Mouse (Mus musculus) lung, embryonic 15.5 days (tissue): Measurements from ENCODE around the gene Tph1. TPM values are rescaled to one million over a fixed set of nuclear protein-coding genes. Genes with fewer than 3 reads are reported as not detected.
"Not testable (repeated sequence)": the region's sequence is repeated elsewhere in the genome, so short reads cannot be mapped to it uniquely, and the experiment has no call there.

Experiments used
- ATAC-seq: fragments of 200-750 bp; cut with Nextera tagmentation; 2 replicates; pipeline ENCODE4 v1.8.0; 2017; ENCODE audit warnings: moderate number of reproducible peaks, borderline replicate concordance; ENCODE audit not compliant: low FRiP score, low TSS enrichment; ENCODE audit errors: extremely low read depth
- H3K27ac ChIP-seq: fragments of 300-500 bp; sonication (generic); 2 replicates; pipeline ENCODE4 v1.5.1; 2015; ENCODE audit warnings: moderate library complexity, mild to moderate bottlenecking, inconsistent platforms
- H3K27me3 ChIP-seq: fragments of 300-500 bp; sonication (generic); 2 replicates; pipeline ENCODE4 v1.6.1; 2015; ENCODE audit warnings: inconsistent platforms
- H3K36me3 ChIP-seq: fragments of 300-500 bp; sonication (generic); 2 replicates; pipeline ENCODE4 v1.6.1; 2015; ENCODE audit warnings: inconsistent platforms
- H3K4me1 ChIP-seq: fragments of 300-500 bp; sonication (generic); 2 replicates; pipeline ENCODE4 v1.6.1; 2015; ENCODE audit warnings: inconsistent platforms
- H3K4me2 ChIP-seq: fragments of 300-500 bp; sonication (generic); 2 replicates; pipeline ENCODE4 v1.6.1; 2015; ENCODE audit warnings: inconsistent platforms, mild to moderate bottlenecking, moderate library complexity
- H3K4me3 ChIP-seq: fragments of 300-500 bp; sonication (generic); 2 replicates; pipeline ENCODE4 v1.5.1; 2015; ENCODE audit warnings: mild to moderate bottlenecking, inconsistent platforms
- H3K9ac ChIP-seq: fragments of 300-500 bp; sonication (generic); 2 replicates; pipeline ENCODE4 v1.6.1; 2015; ENCODE audit warnings: inconsistent platforms
- H3K9me3 ChIP-seq: fragments of 300-500 bp; sonication (generic); 2 replicates; pipeline ENCODE4 v1.6.1; 2016; ENCODE audit warnings: inconsistent platforms
- WGBS: fragments of 180-500 bp; shearing (Covaris S2); methylation state at CpG from one replicate; pipeline ENCODE4 v1.1.7; 2015; 5-methylcytosine and 5-hydroxymethylcytosine counted together
- polyA plus RNA-seq: library from polyadenylated mRNA; unstranded; fragments of >200 nt; fragmentation: Nextera tagmentation; extraction: Ambion mirVana; gene quantifications from 2 replicates; pipeline ENCODE4 v1.2.1, GENCODE M21; 2015

The Tph1 gene
- polyA plus RNA-seq, 1 experiment from 2014 or later = 0.39 TPM

GRCm38 (mm10) chr7:46680732-46681131 is 8.4 kb upstream of the Tph1 start:
- H3K9me3 ChIP-seq = no peaks in the 10 kb centered on the region
- H3K27me3 ChIP-seq = no peaks in the 10 kb centered on the region
- no peaks in the 10 kb centered on the region for H3K4me1 ChIP-seq
- H3K4me3 ChIP-seq = no peak overlapping the region
- no peak overlapping the region for H3K4me2 ChIP-seq
- no peak overlapping the region for H3K9ac ChIP-seq
- H3K27ac ChIP-seq = no peak overlapping the region
- H3K36me3 ChIP-seq = no peaks in the 10 kb centered on the region
- ATAC-seq = no peak

- 67% methylated on average over 7 of the region's 7 CpGs for WGBS
- not testable (repeated sequence) for ATAC-seq
Observed at GRCm38 (mm10) chr7:46679044-46679443, 6.7 kb upstream of the Tph1 start.

GRCm38 (mm10) chr7:46678417-46678816 is 6.1 kb upstream of the Tph1 start:
- Histone ChIP-seq H3K9ac (no peak overlapping the region), H3K27ac (no peak overlapping the region), H3K4me3 (no peak overlapping the region), H3K9me3 (no peaks in the 10 kb centered on the region), H3K4me2 (no peak overlapping the region), H3K36me3 (no peaks in the 10 kb centered on the region), H3K27me3 (no peaks in the 10 kb centered on the region), H3K4me1 (no peaks in the 10 kb centered on the region)
- no peak for ATAC-seq
- WGBS = 86% methylated on average over 3 of the region's 3 CpGs

More at GRCm38 (mm10) chr7:46679044-46679443, 6.7 kb upstream of the Tph1 start:
- H3K4me1 ChIP-seq, H3K4me2 ChIP-seq, H3K4me3 ChIP-seq, H3K9me3 ChIP-seq, H3K27ac ChIP-seq, H3K27me3 ChIP-seq, H3K36me3 ChIP-seq, H3K9ac ChIP-seq: not testable (repeated sequence)

- 37% methylated on average over 5 of the region's 5 CpGs for WGBS
- Histone ChIP-seq H3K27me3 (no peaks in the 10 kb centered on the region), H3K9me3 (no peaks in the 10 kb centered on the region), H3K9ac (no peak overlapping the region), H3K27ac (no peak overlapping the region), H3K4me3 (no peak overlapping the region), H3K4me1 (no peaks in the 10 kb centered on the region; the same call in 1 of the 2 replicates), H3K36me3 (no peaks in the 10 kb centered on the region), H3K4me2 (no peak overlapping the region)
- no peak for ATAC-seq
Observed at GRCm38 (mm10) chr7:46676808-46677360, 4.5 kb upstream of the Tph1 start.

- 74% methylated on average over 8 of the region's 8 CpGs for WGBS
- Histone ChIP-seq H3K27ac (no peak overlapping the region), H3K9ac (no peak overlapping the region), H3K4me3 (no peak overlapping the region), H3K27me3 (no peaks in the 10 kb centered on the region), H3K4me1 (no peaks in the 10 kb centered on the region; the same call in 1 of the 2 replicates), H3K36me3 (no peaks in the 10 kb centered on the region), H3K9me3 (no peaks in the 10 kb centered on the region), H3K4me2 (no peak overlapping the region)
- no peak for ATAC-seq
Observed at GRCm38 (mm10) chr7:46675886-46676285, 3.5 kb upstream of the Tph1 start.

- Histone ChIP-seq H3K27me3 (no peaks in the 10 kb centered on the region), H3K9ac (no peak overlapping the region), H3K9me3 (no peaks in the 10 kb centered on the region), H3K4me3 (no peak overlapping the region), H3K4me1 (no peaks in the 10 kb centered on the region; the same call in 1 of the 2 replicates), H3K27ac (no peak overlapping the region), H3K36me3 (no peaks in the 10 kb centered on the region), H3K4me2 (no peak overlapping the region)
- 90% methylated on average over 7 of the region's 7 CpGs for WGBS
- no peak for ATAC-seq
Observed at GRCm38 (mm10) chr7:46675061-46675460, 2.7 kb upstream of the Tph1 start.

- peaks cover 27% of the 10 kb centered on the region for H3K27me3 ChIP-seq
- H3K27ac ChIP-seq = no peak overlapping the region
- no peak overlapping the region for H3K9ac ChIP-seq
- H3K4me3 ChIP-seq = no peak overlapping the region
- H3K9me3 ChIP-seq = no peaks in the 10 kb centered on the region
- peak overlapping the region; percentile 25; the same call in 1 of the 2 replicates for H3K4me2 ChIP-seq
- peaks cover 7% of the 10 kb centered on the region; the same call in 1 of the 2 replicates for H3K4me1 ChIP-seq
- WGBS = 2% methylated on average over 21 of the region's 21 CpGs
- ATAC-seq = no peak; the same call in 1 of the 2 replicates
- no peaks in the 10 kb centered on the region for H3K36me3 ChIP-seq
Observed at GRCm38 (mm10) chr7:46667256-46667655, 5.1 kb downstream of the Tph1 start.

- Histone ChIP-seq H3K4me1 (peaks cover 7% of the 10 kb centered on the region; the same call in 1 of the 2 replicates), H3K36me3 (no peaks in the 10 kb centered on the region), H3K27ac (no peak overlapping the region), H3K27me3 (peaks cover 34% of the 10 kb centered on the region), H3K4me3 (no peak overlapping the region), H3K9ac (no peak overlapping the region), H3K4me2 (no peak overlapping the region), H3K9me3 (no peaks in the 10 kb centered on the region)
- ATAC-seq = no peak
- WGBS = 34% methylated on average over 9 of the region's 9 CpGs
Observed at GRCm38 (mm10) chr7:46665236-46665635, 7.1 kb downstream of the Tph1 start.

GRCm38 (mm10) chr7:46661591-46662090 is 10.7 kb downstream of the Tph1 start:
- 50% methylated on average over 18 of the region's 18 CpGs for WGBS
- H3K9ac ChIP-seq = no peak overlapping the region
- H3K4me2 ChIP-seq = no peak overlapping the region
- peaks cover 10% of the 10 kb centered on the region; the same call in 1 of the 2 replicates for H3K27me3 ChIP-seq
- no peak for ATAC-seq
- H3K36me3 ChIP-seq = no peaks in the 10 kb centered on the region
- H3K27ac ChIP-seq = no peak overlapping the region
- no peaks in the 10 kb centered on the region for H3K9me3 ChIP-seq
- H3K4me1 ChIP-seq = no peaks in the 10 kb centered on the region
- no peak overlapping the region for H3K4me3 ChIP-seq

- 54% methylated on average over 2 of the region's 2 CpGs for WGBS
- ATAC-seq = no peak
Observed at GRCm38 (mm10) chr7:46652279-46652678, 20.1 kb downstream of the Tph1 start.

GRCm38 (mm10) chr7:46650231-46650630 is 22.1 kb downstream of the Tph1 start:
- H3K4me1 ChIP-seq, H3K27me3 ChIP-seq, H3K9ac ChIP-seq, H3K4me3 ChIP-seq, H3K36me3 ChIP-seq, H3K4me2 ChIP-seq, ATAC-seq, H3K9me3 ChIP-seq, H3K27ac ChIP-seq: not testable (repeated sequence)
- 34% methylated on average over 5 of the region's 5 CpGs for WGBS

More at GRCm38 (mm10) chr7:46652279-46652678, 20.1 kb downstream of the Tph1 start:
- H3K4me1 ChIP-seq = no peaks in the 10 kb centered on the region
- H3K9ac ChIP-seq = no peak overlapping the region
- no peak overlapping the region for H3K4me3 ChIP-seq
- no peak overlapping the region for H3K4me2 ChIP-seq
- H3K27ac ChIP-seq = no peak overlapping the region
- no peaks in the 10 kb centered on the region for H3K9me3 ChIP-seq
- no peaks in the 10 kb centered on the region for H3K36me3 ChIP-seq
- H3K27me3 ChIP-seq = no peaks in the 10 kb centered on the region

- no peak for ATAC-seq
- H3K9ac ChIP-seq = no peak overlapping the region
- H3K27ac ChIP-seq = no peak overlapping the region
- H3K36me3 ChIP-seq = no peaks in the 10 kb centered on the region
- H3K9me3 ChIP-seq = no peaks in the 10 kb centered on the region
- 64% methylated on average over 4 of the region's 4 CpGs for WGBS
- H3K4me3 ChIP-seq = no peak overlapping the region
- no peaks in the 10 kb centered on the region for H3K27me3 ChIP-seq
- H3K4me1 ChIP-seq = no peaks in the 10 kb centered on the region
- no peak overlapping the region for H3K4me2 ChIP-seq
Observed at GRCm38 (mm10) chr7:46648431-46649140, 23.8 kb downstream of the Tph1 start.
